Mouse (Mus musculus): ENCODE measurements at regions not wholly inside any gene's neighbourhood (a gene's known extent, or its start where the extent isn't known, plus 50 kb on each side); places are given as distances from the start of the nearest gene placed in this dataset.

- TF ChIP-seq POLR2A (IDR thresholded peaks at IDR 0.05; ENCODE audit: low read depth, low read length) (no peak), CTCF (IDR thresholded peaks at IDR 0.05; ENCODE audit: extremely low read depth, insufficient read length, insufficient replicate concordance, low read depth, low read length) (no peak)
Observed at GRCm38 (mm10) chr3:41258291-41258690, 175.4 kb upstream of the Pgrmc2 start.
